8 mouse cellular contexts compared by ENCODE assay signal in genomic region chr6:72740596-72741421, GRCm38 (mm10). TPM values are rescaled to one million over a fixed set of nuclear protein-coding genes. Genes with fewer than 3 reads are reported as not detected.
DNase-seq lines count a peak whose midpoint lies in the region; ATAC-seq and TF ChIP-seq lines count a peak whose summit lies in the region.

No protein-coding gene starts in this region.

- H3K4me3 ChIP-seq in limb, embryonic 12.5 days (replicated peaks): no peak overlapping the region
- no peak overlapping the region for H3K4me3 ChIP-seq in limb, embryonic 10.5 days
- no peak overlapping the region for H3K4me3 ChIP-seq in embryonic facial prominence, embryonic 13.5 days
- H3K4me3 ChIP-seq in limb, embryonic 14.5 days (replicated peaks; ENCODE audit: low read length): no peak overlapping the region
- H3K4me3 ChIP-seq in stomach, embryonic 15.5 days (replicated peaks): no peak overlapping the region

- DNase-seq in limb, embryonic 10.5 days (ENCODE audit: low spot score): no peak
- DNase-seq in heart, postnatal 36 days: peak; percentile 39 to 41
- DNase-seq in limb, embryonic 14.5 days (ENCODE audit: low spot score): peak; percentile 70
- no peak for DNase-seq in layer of hippocampus, adult 9-10 months (ENCODE audit: low spot score)

- TF ChIP-seq POLR2A in limb, embryonic 14.5 days (IDR thresholded peaks at IDR 0.05; ENCODE audit: borderline replicate concordance, extremely low read depth, insufficient read depth, insufficient read length): no peak

- no peak overlapping the region for H3K4me2 ChIP-seq in limb, embryonic 12.5 days
- H3K4me2 ChIP-seq in embryonic facial prominence, embryonic 13.5 days: peak overlapping the region; percentile 26
- H3K4me2 ChIP-seq in limb, embryonic 14.5 days (replicated peaks; ENCODE audit: low read depth, low read length, severe bottlenecking): no peak overlapping the region
- H3K4me2 ChIP-seq in stomach, embryonic 15.5 days: peak overlapping the region; percentile 40

- no peaks in the 10 kb centered on the region for H3K9me3 ChIP-seq in limb, embryonic 12.5 days
- H3K9me3 ChIP-seq in limb, embryonic 10.5 days (replicated peaks): no peaks in the 10 kb centered on the region
- H3K9me3 ChIP-seq in embryonic facial prominence, embryonic 13.5 days: no peaks in the 10 kb centered on the region
- H3K9me3 ChIP-seq in limb, embryonic 14.5 days (ENCODE audit: control insufficient read depth, low read length): no peaks in the 10 kb centered on the region
- H3K9me3 ChIP-seq in stomach, embryonic 15.5 days: no peaks in the 10 kb centered on the region

- H3K4me1 ChIP-seq in limb, embryonic 12.5 days (replicated peaks): peaks cover 39% of the 10 kb centered on the region
- peaks cover 50% of the 10 kb centered on the region for H3K4me1 ChIP-seq in limb, embryonic 10.5 days
- H3K4me1 ChIP-seq in embryonic facial prominence, embryonic 13.5 days: peaks cover 55% of the 10 kb centered on the region
- peaks cover 35% of the 10 kb centered on the region for H3K4me1 ChIP-seq in limb, embryonic 14.5 days (ENCODE audit: control insufficient read depth, insufficient read depth, low read length)
- H3K4me1 ChIP-seq in stomach, embryonic 15.5 days: peaks cover 60% of the 10 kb centered on the region

- ATAC-seq in limb, embryonic 12.5 days (ENCODE audit: insufficient number of reproducible peaks, insufficient read depth, low FRiP score, low TSS enrichment, low read depth): peak; percentile 18; the same call in 1 of the 2 replicates
- no peak for ATAC-seq in embryonic facial prominence, embryonic 13.5 days (ENCODE audit: insufficient number of reproducible peaks, insufficient read depth, low FRiP score, low TSS enrichment, low read depth)
- peak; percentile 53 for ATAC-seq in limb, embryonic 14.5 days (ENCODE audit: low FRiP score, low read depth)
- ATAC-seq in stomach, embryonic 15.5 days (ENCODE audit: insufficient read depth, low FRiP score, low read depth): peak; percentile 39
- no peak for ATAC-seq in erythroblast, adult 5-6 weeks (replicated peaks; ENCODE audit: low FRiP score, poor library complexity, severe bottlenecking)

- peak overlapping the region; percentile 41; the same call in 1 of the 2 replicates for H3K27ac ChIP-seq in limb, embryonic 12.5 days
- no peak overlapping the region for H3K27ac ChIP-seq in limb, embryonic 10.5 days
- H3K27ac ChIP-seq in embryonic facial prominence, embryonic 13.5 days: peak overlapping the region; percentile 74
- peak overlapping the region; percentile 39; the same call in 1 of the 2 replicates for H3K27ac ChIP-seq in limb, embryonic 14.5 days (replicated peaks; ENCODE audit: low read depth, low read length)
- peak overlapping the region; percentile 62 for H3K27ac ChIP-seq in stomach, embryonic 15.5 days

- intact Hi-C loops in heart, postnatal 36 days (cut with DNase I): no loop called here

- H3K27me3 ChIP-seq in limb, embryonic 12.5 days: no peaks in the 10 kb centered on the region
- H3K27me3 ChIP-seq in limb, embryonic 10.5 days (ENCODE audit: low read depth, poor library complexity, severe bottlenecking): no peaks in the 10 kb centered on the region
- H3K27me3 ChIP-seq in embryonic facial prominence, embryonic 13.5 days: no peaks in the 10 kb centered on the region
- H3K27me3 ChIP-seq in limb, embryonic 14.5 days (ENCODE audit: control insufficient read depth, insufficient read depth, low read length): no peaks in the 10 kb centered on the region
- H3K27me3 ChIP-seq in stomach, embryonic 15.5 days (replicated peaks): no peaks in the 10 kb centered on the region

- 72% methylated on average over 20 of the region's 20 CpGs for WGBS in limb, embryonic 12.5 days
- 87% methylated on average over 20 of the region's 20 CpGs for WGBS in limb, embryonic 10.5 days
- WGBS in embryonic facial prominence, embryonic 13.5 days: 45% methylated on average over 20 of the region's 20 CpGs
- 43% methylated on average over 20 of the region's 20 CpGs for WGBS in limb, embryonic 14.5 days
- 33% methylated on average over 20 of the region's 20 CpGs for WGBS in stomach, embryonic 15.5 days

- peaks cover 23% of the 10 kb centered on the region for H3K36me3 ChIP-seq in limb, embryonic 12.5 days
- peaks cover 32% of the 10 kb centered on the region for H3K36me3 ChIP-seq in limb, embryonic 10.5 days
- H3K36me3 ChIP-seq in embryonic facial prominence, embryonic 13.5 days: peaks cover 23% of the 10 kb centered on the region
- peaks cover 5% of the 10 kb centered on the region; the same call in 1 of the 2 replicates for H3K36me3 ChIP-seq in limb, embryonic 14.5 days (ENCODE audit: control insufficient read depth, insufficient read depth, low read length)
- H3K36me3 ChIP-seq in stomach, embryonic 15.5 days: peaks cover 4% of the 10 kb centered on the region; the same call in 1 of the 2 replicates

- no peak overlapping the region for H3K9ac ChIP-seq in limb, embryonic 12.5 days (replicated peaks)
- no peak overlapping the region for H3K9ac ChIP-seq in embryonic facial prominence, embryonic 13.5 days
- H3K9ac ChIP-seq in limb, embryonic 14.5 days (ENCODE audit: low read depth, low read length, severe bottlenecking): no peak overlapping the region
- H3K9ac ChIP-seq in stomach, embryonic 15.5 days: no peak overlapping the region

RNA-seq across cellular contexts. Expression of gene Tcf7l1, which starts 48.2 kb away (rescaled TPM):
- 49.3 and 58.3 TPM in 2 replicates for polyA plus RNA-seq in limb, embryonic 12.5 days (2016; fragmentation: Nextera tagmentation; extraction: Ambion mirVana)
- polyA plus RNA-seq in limb, embryonic 10.5 days (2016; fragmentation: Nextera tagmentation; extraction: Ambion mirVana): 36.3 and 40.0 TPM in 2 replicates
- 59.2 and 63.7 TPM in 2 replicates for polyA plus RNA-seq in embryonic facial prominence, embryonic 13.5 days (2015; fragmentation: Nextera tagmentation; extraction: Ambion mirVana)
- total RNA-seq in heart, postnatal 36 days (2021): 10 to 100 TPM; 10.5 to 11.9 TPM
- polyA plus RNA-seq in limb, embryonic 14.5 days (2012; rRNA removed): 78.1 and 103 TPM in 2 replicates
- 47.9 and 54.9 TPM in 2 replicates for polyA plus RNA-seq in limb, embryonic 14.5 days (2014; fragmentation: Nextera tagmentation; extraction: Ambion mirVana)
- 23.7 and 25.5 TPM in 2 replicates for polyA plus RNA-seq in stomach, embryonic 15.5 days (2015; fragmentation: Nextera tagmentation; extraction: Ambion mirVana)
- not detected in 2 replicates for total RNA-seq in erythroblast, adult 5-6 weeks (2015; ENCODE audit: low replicate concordance)
- not detected in 2 replicates for total RNA-seq in erythroblast, adult 5-6 weeks (2017; ENCODE audit: low replicate concordance)

Comparison
In these comparisons a context has a peak if more than half of its experiments do, and no peak if none do; other contexts are left out.
1. DNase-seq: peak in heart, postnatal 36 days (2 of 2) and limb, embryonic 14.5 days (single experiment); none in limb, embryonic 10.5 days (single experiment) and layer of hippocampus, adult 9-10 months (single experiment).
2. ATAC-seq: peak in limb, embryonic 12.5 days (single experiment), limb, embryonic 14.5 days (single experiment) and stomach, embryonic 15.5 days (single experiment); none in embryonic facial prominence, embryonic 13.5 days (single experiment) and erythroblast, adult 5-6 weeks (single experiment).
3. H3K4me2 ChIP-seq: peak in embryonic facial prominence, embryonic 13.5 days (single experiment) and stomach, embryonic 15.5 days (single experiment); none in limb, embryonic 12.5 days (single experiment) and limb, embryonic 14.5 days (single experiment).